Mouse (Mus musculus): ENCODE data around the gene Pgrmc2. TPM values are rescaled to one million over a fixed set of nuclear protein-coding genes. Genes with fewer than 3 reads are reported as not detected.

Gene Pgrmc2
- total and polyA plus RNA-seq, 2 experiments from 2014 or later = 27.1 to 28.7 TPM

DNA sequence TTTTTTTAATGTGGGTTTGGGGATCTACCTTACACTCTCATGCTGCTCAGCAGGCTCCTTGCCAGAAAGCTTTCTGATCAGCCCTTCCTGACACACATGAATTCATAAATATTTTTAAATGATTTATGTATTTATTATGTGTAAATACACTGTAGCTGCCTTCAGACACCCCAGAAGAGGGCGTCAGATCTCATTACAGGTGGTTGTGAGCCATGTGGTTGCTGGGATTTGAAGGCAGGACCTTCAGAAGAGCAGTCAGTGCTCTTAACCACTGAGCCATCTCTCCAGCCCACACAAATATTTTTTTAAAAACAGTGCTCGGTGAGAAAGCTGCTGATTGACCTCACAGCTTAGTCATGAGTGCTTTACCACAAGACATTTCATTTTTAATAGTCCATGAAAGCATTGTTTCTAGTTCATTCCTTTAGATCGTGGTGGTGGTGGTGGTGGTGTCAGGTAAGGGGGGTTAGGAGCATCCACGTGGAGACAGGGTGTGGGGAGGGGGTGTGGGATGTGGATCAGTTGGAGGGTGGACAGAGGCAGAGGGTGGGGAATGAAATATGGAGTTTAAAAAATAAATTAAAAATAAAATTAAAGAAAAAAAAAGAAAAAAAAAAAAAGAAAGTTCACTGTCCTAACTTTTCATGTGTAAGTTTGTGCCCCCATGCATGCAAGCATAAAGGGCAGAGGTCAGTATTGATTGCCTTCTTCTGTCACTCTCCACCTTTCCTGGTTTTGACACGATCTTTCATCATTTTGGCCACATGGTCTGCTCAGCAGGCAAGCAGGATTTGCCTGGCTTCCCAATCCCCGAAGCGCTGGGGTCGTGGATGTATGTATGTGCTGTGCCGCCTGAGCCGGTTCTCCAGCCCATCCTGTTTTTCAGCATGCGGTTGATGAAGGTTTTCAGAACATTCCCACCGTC is 51.3 kb downstream of the Pgrmc2 start:
- H3K4me1 ChIP-seq (ENCODE audit: insufficient read depth, low read length) = no peaks in the 10 kb centered on the region
- DNase-seq (ENCODE audit: low spot score) = no peak
- H3K9me3 ChIP-seq (ENCODE audit: low read length) = no peaks in the 10 kb centered on the region
- H3K36me3 ChIP-seq (ENCODE audit: insufficient read depth, low read length) = no peaks in the 10 kb centered on the region
- H3K27me3 ChIP-seq (ENCODE audit: insufficient read depth, low read length) = no peaks in the 10 kb centered on the region
- no peak overlapping the region for H3K4me2 ChIP-seq (ENCODE audit: low read depth, low read length)
- H3K9ac ChIP-seq (replicated peaks; ENCODE audit: low read length) = no peak overlapping the region
- WGBS = 80% methylated on average over 12 of the region's 12 CpGs
- no peak overlapping the region for H3K4me3 ChIP-seq (ENCODE audit: low read length)
- no peak overlapping the region for H3K27ac ChIP-seq
- TF ChIP-seq CTCF (IDR thresholded peaks at IDR 0.05; ENCODE audit: low read depth) = no peak
- no peak for ATAC-seq

DNA sequence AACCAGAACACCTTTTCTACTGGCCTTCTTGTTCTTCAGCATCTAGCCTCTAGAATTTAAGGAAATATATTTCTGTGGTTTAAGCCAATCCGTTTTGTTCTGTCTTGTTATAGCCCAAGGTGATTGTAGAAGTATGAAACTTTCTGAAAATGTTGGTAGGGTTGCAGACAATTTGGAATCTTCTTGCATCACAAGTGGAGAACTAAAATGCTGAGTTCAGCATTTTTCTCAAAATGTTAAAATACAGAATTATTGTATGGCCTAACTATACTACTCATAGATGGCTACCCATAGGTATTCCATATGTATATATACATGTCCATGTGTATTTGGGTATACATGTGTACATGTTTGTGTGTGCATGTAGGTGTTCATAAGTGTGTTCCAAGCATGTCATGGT is 52.1 kb downstream of the Pgrmc2 start:
- ATAC-seq = no peak
- Histone ChIP-seq H3K4me2 (ENCODE audit: low read depth, low read length) (no peak overlapping the region), H3K4me3 (ENCODE audit: low read length) (no peak overlapping the region), H3K27me3 (ENCODE audit: insufficient read depth, low read length) (no peaks in the 10 kb centered on the region), H3K4me1 (ENCODE audit: insufficient read depth, low read length) (no peaks in the 10 kb centered on the region), H3K27ac (no peak overlapping the region), H3K9ac (replicated peaks; ENCODE audit: low read length) (no peak overlapping the region), H3K9me3 (ENCODE audit: low read length) (no peaks in the 10 kb centered on the region), H3K36me3 (ENCODE audit: insufficient read depth, low read length) (no peaks in the 10 kb centered on the region)
- WGBS = 96% methylated on average over 1 of the region's 1 CpGs
- DNase-seq (ENCODE audit: low spot score) = no peak
- no peak for TF ChIP-seq CTCF (IDR thresholded peaks at IDR 0.05; ENCODE audit: low read depth)

GRCm38 (mm10) chr3:41021980-41022379 is 60.9 kb downstream of the Pgrmc2 start:
- Histone ChIP-seq H3K4me3 (ENCODE audit: low read length) (no peak overlapping the region), H3K27ac (no peak overlapping the region), H3K4me2 (ENCODE audit: low read depth, low read length) (no peak overlapping the region), H3K9me3 (ENCODE audit: low read length) (no peaks in the 10 kb centered on the region), H3K36me3 (ENCODE audit: insufficient read depth, low read length) (no peaks in the 10 kb centered on the region), H3K9ac (replicated peaks; ENCODE audit: low read length) (no peak overlapping the region), H3K27me3 (ENCODE audit: insufficient read depth, low read length) (no peaks in the 10 kb centered on the region), H3K4me1 (ENCODE audit: insufficient read depth, low read length) (no peaks in the 10 kb centered on the region)
- 28% methylated on average over 6 of the region's 6 CpGs for WGBS
- ATAC-seq (peak; percentile 85), DNase-seq (ENCODE audit: low spot score) (peak; percentile 81)
- TF ChIP-seq CTCF (IDR thresholded peaks at IDR 0.05; ENCODE audit: low read depth) = no peak

DNA sequence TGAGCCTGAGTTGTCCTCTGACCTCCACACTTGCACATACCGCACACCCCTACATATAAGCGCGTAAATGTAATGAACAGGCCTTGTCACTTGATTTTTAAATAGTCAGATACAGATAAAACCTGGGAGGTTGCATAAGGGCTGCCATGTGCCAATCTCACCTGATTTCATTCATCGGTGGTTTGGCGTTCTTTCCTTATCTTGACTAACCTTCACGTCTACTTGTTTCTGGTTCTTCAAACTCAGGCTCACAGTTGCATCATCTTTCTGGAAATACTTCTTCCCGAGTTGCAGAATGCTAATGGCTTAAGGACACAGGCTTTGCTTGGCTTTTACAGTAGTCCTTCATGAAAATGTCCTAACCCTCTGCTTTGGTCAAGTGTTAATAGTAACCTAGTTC is 62.2 kb downstream of the Pgrmc2 start:
- ATAC-seq = no peak
- WGBS = 90% methylated on average over 7 of the region's 7 CpGs
- no peak for DNase-seq (ENCODE audit: low spot score)
- no peak overlapping the region for H3K9ac ChIP-seq (replicated peaks; ENCODE audit: low read length)
- H3K27me3 ChIP-seq (ENCODE audit: insufficient read depth, low read length) = no peaks in the 10 kb centered on the region
- no peak overlapping the region for H3K4me2 ChIP-seq (ENCODE audit: low read depth, low read length)
- no peak overlapping the region for H3K27ac ChIP-seq
- no peak overlapping the region for H3K4me3 ChIP-seq (ENCODE audit: low read length)
- H3K9me3 ChIP-seq (ENCODE audit: low read length) = no peaks in the 10 kb centered on the region
- no peak for TF ChIP-seq CTCF (IDR thresholded peaks at IDR 0.05; ENCODE audit: low read depth)
- H3K36me3 ChIP-seq (ENCODE audit: insufficient read depth, low read length) = no peaks in the 10 kb centered on the region
- H3K4me1 ChIP-seq (ENCODE audit: insufficient read depth, low read length) = no peaks in the 10 kb centered on the region

DNA sequence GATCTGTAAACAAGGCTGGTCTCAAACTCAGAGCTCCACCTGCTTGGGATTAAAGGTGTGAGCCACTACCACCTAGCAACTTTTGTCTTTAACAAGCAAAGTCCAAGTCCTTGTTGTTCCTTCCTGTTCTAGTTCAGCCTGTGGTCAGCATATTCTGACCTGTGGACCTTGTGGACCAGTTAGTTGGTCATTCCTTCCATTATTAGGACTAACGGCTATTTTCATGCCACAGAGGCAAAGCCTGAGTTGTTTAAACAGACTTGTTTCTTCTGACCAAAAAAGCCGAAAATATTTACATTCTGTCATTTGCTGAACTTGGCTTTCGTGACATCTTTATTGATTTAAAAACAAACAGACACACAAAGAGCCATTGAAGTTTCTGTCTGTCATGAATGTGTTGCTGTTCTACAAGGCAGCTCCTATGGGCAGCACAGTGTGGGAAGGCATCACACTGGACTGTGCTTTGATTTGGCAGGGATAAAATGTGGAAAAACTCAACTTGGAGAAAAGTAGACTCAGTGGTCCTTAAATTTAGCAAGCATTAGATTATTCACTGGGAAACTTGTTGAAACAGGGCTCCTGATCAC is 64.7 kb downstream of the Pgrmc2 start:
- H3K9ac ChIP-seq (replicated peaks; ENCODE audit: low read length) = no peak overlapping the region
- TF ChIP-seq CTCF (IDR thresholded peaks at IDR 0.05; ENCODE audit: low read depth) = no peak
- DNase-seq (ENCODE audit: low spot score) (no peak), ATAC-seq (no peak)
- no peak overlapping the region for H3K4me2 ChIP-seq (ENCODE audit: low read depth, low read length)
- H3K27me3 ChIP-seq (ENCODE audit: insufficient read depth, low read length) = no peaks in the 10 kb centered on the region
- no peaks in the 10 kb centered on the region for H3K36me3 ChIP-seq (ENCODE audit: insufficient read depth, low read length)
- H3K27ac ChIP-seq = no peak overlapping the region
- H3K4me1 ChIP-seq (ENCODE audit: insufficient read depth, low read length) = no peaks in the 10 kb centered on the region
- no peak overlapping the region for H3K4me3 ChIP-seq (ENCODE audit: low read length)
- WGBS = 63% methylated on average over 3 of the region's 3 CpGs
- H3K9me3 ChIP-seq (ENCODE audit: low read length) = no peaks in the 10 kb centered on the region

Other genes starting within 250 kb of the Pgrmc2 start
- 6.6 and 11.3 TPM in 2 replicates for gene Mfsd8, start 236.2 kb downstream of the Pgrmc2 start, total RNA-seq (2014; rRNA removed)
- gene Mfsd8, start 236.2 kb downstream of the Pgrmc2 start, polyA plus RNA-seq (2015; fragmentation: Nextera tagmentation; extraction: Ambion mirVana) = 7.3 and 7.8 TPM in 2 replicates
- 5.0 and 7.2 TPM in 2 replicates for gene Abhd18, start 236.1 kb downstream of the Pgrmc2 start, total RNA-seq (2014; rRNA removed)
- 8.6 and 13.1 TPM in 2 replicates for gene Abhd18, start 236.1 kb downstream of the Pgrmc2 start, polyA plus RNA-seq (2015; fragmentation: Nextera tagmentation; extraction: Ambion mirVana)
- gene 1700034I23Rik, start 180.5 kb downstream of the Pgrmc2 start, total RNA-seq (2014; rRNA removed) = 0.42 TPM in 1 of 2 replicates, not detected in the other
- gene 1700034I23Rik, start 180.5 kb downstream of the Pgrmc2 start, polyA plus RNA-seq (2015; fragmentation: Nextera tagmentation; extraction: Ambion mirVana) = 0.14 and 0.19 TPM in 2 replicates
- 9.1 and 13.4 TPM in 2 replicates for gene Larp1b, start 133.2 kb downstream of the Pgrmc2 start, total RNA-seq (2014; rRNA removed)
- 4.3 and 5.5 TPM in 2 replicates for gene Larp1b, start 133.2 kb downstream of the Pgrmc2 start, polyA plus RNA-seq (2015; fragmentation: Nextera tagmentation; extraction: Ambion mirVana)

Data from hindbrain, postnatal 0 days (tissue).